Mouse (Mus musculus): ENCODE measurements around the gene Cpt1c.

The Cpt1c gene

GRCm38 (mm10) chr7:44915314-44915713 lies 59.3 kb downstream of the Cpt1c start:
- no peak for DNase-seq

GRCm38 (mm10) chr7:44914396-44914795 lies 60.3 kb downstream of the Cpt1c start:
- no peak for DNase-seq

All from cerebellum, adult 8-10 months (tissue).